Mouse (Mus musculus) adrenal gland, postnatal 4 days (tissue): Measurements from ENCODE around the gene Csnk1g1. TPM values are rescaled to one million over a fixed set of nuclear protein-coding genes. Genes with fewer than 3 reads are reported as not detected.
A peak's percentile ranks its signal among the peaks of the same experiment; 100 is the strongest.

Experiments
- DNase-seq, 2 experiments: peaks; one replicate each; pipeline ENCODE4 v3.0.0; 2021 to 2022; ENCODE audit warnings: low spot score in 2 of 2, mixed read lengths in 2 of 2
- long read RNA-seq, 2 experiments: library from polyadenylated mRNA; stranded (forward); transcript quantifications; one replicate each; pipeline ENCODE4 v2.0.0; 2021
- total RNA-seq, 2 experiments: library from RNA; stranded (reverse); gene quantifications; 2 replicates each; pipeline ENCODE4 v1.2.3; 2021

Csnk1g1 gene
- total RNA-seq, result 10 to 100 TPM; 30.3 to 33.1 TPM
- long read RNA-seq, experiment 1, partial matches to known transcripts, result 0 of 1 reads
- long read RNA-seq, experiment 1, other reads (novel, unspliced or antisense), result 1 of 1 reads
- long read RNA-seq, experiment 2, partial matches to known transcripts, result 6 of 13 reads
- long read RNA-seq, experiment 2, other reads (novel, unspliced or antisense), result 7 of 13 reads

- peak; percentile 64 to 88 for DNase-seq
Observed at GRCm38 (mm10) chr9:65908394-65909300, at the start of gene Csnk1g1, which contains the start of gene Trip4. Gene Csnk1g1 (plus strand): TSS chr9:65908924. Gene Trip4 (minus strand): TSS chr9:65908794.

GRCm38 (mm10) chr9:65859656-65860055 lies 49.1 kb upstream of the Csnk1g1 start:
- DNase-seq, result no peak

- DNase-seq, result peak; percentile 76 to 85
Observed at GRCm38 (mm10) chr9:65884564-65885315, 24.0 kb upstream of the Csnk1g1 start.

- peak; percentile 29 to 59 for DNase-seq
Observed at GRCm38 (mm10) chr9:65890143-65890628, 18.5 kb upstream of the Csnk1g1 start, which contains the start of gene Pclaf. Gene Pclaf (plus strand): TSS chr9:65890237.

- DNase-seq, result no peak
Observed at GRCm38 (mm10) chr9:65891126-65891525, 17.6 kb upstream of the Csnk1g1 start.

- no peak for DNase-seq
Observed at GRCm38 (mm10) chr9:65896977-65897376, 11.7 kb upstream of the Csnk1g1 start.

GRCm38 (mm10) chr9:65902879-65903278 lies 5.8 kb upstream of the Csnk1g1 start:
- DNase-seq, result no peak

- DNase-seq, result no peak
Observed at GRCm38 (mm10) chr9:65903419-65903818, 5.3 kb upstream of the Csnk1g1 start.

- DNase-seq, result peak; percentile 12 to 21
Observed at GRCm38 (mm10) chr9:65909301-65909801, 627 bp downstream of the Csnk1g1 start.

- DNase-seq, result no peak
Observed at GRCm38 (mm10) chr9:65909837-65910236, 1.1 kb downstream of the Csnk1g1 start.

GRCm38 (mm10) chr9:65913976-65914375 lies 5.3 kb downstream of the Csnk1g1 start:
- no peak for DNase-seq

GRCm38 (mm10) chr9:65917015-65917414 lies 8.3 kb downstream of the Csnk1g1 start:
- no peak for DNase-seq

GRCm38 (mm10) chr9:65928456-65928855 lies 19.7 kb downstream of the Csnk1g1 start:
- DNase-seq, result no peak

- no peak for DNase-seq
Observed at GRCm38 (mm10) chr9:65929826-65930225, 21.1 kb downstream of the Csnk1g1 start.

GRCm38 (mm10) chr9:65937566-65937965 lies 28.8 kb downstream of the Csnk1g1 start:
- DNase-seq, result no peak

- no peak for DNase-seq
Observed at GRCm38 (mm10) chr9:65951082-65951587, 42.4 kb downstream of the Csnk1g1 start.

GRCm38 (mm10) chr9:65970009-65970408 lies 61.3 kb downstream of the Csnk1g1 start:
- DNase-seq, result no peak

GRCm38 (mm10) chr9:65973206-65973605 lies 64.5 kb downstream of the Csnk1g1 start:
- no peak for DNase-seq

GRCm38 (mm10) chr9:65975886-65976285 lies 67.2 kb downstream of the Csnk1g1 start:
- no peak for DNase-seq

- DNase-seq, result no peak
Observed at GRCm38 (mm10) chr9:65982841-65983240, 74.1 kb downstream of the Csnk1g1 start.

- no peak for DNase-seq
Observed at GRCm38 (mm10) chr9:65987021-65987420, 78.3 kb downstream of the Csnk1g1 start.
